Mouse (Mus musculus) neural tube, embryonic 10.5 days (tissue): ENCODE results near the gene Gm8909.
"Not testable (repeated sequence)": the region's sequence is repeated elsewhere in the genome, so short reads cannot be mapped to it uniquely, and the experiment has no call there.

ENCODE experiments used
- DNase-seq: peaks from one replicate; pipeline ENCODE4 v3.0.0-alpha.2; 2017; ENCODE audit warnings: low spot score; ENCODE audit errors: extremely low spot score

Gm8909 gene

GRCm38 (mm10) chr17:36168039-36168652, at the start of gene Gm8909:
Gene Gm8909, minus strand, starts transcription at chr17:36168537.
- DNase-seq, result peak; percentile 40

- no peak for DNase-seq
Measured at GRCm38 (mm10) chr17:36215586-36215985, 47.2 kb upstream of the Gm8909 start.

- DNase-seq, result no peak
Measured at GRCm38 (mm10) chr17:36206846-36207245, 38.5 kb upstream of the Gm8909 start.

GRCm38 (mm10) chr17:36205862-36206261, 37.5 kb upstream of the Gm8909 start:
- peak; percentile 52 for DNase-seq

GRCm38 (mm10) chr17:36205456-36205855, 37.1 kb upstream of the Gm8909 start:
- DNase-seq, result peak; percentile 32

GRCm38 (mm10) chr17:36201851-36202250, 33.5 kb upstream of the Gm8909 start:
- no peak for DNase-seq

GRCm38 (mm10) chr17:36198317-36198716, 30.0 kb upstream of the Gm8909 start:
- DNase-seq, result no peak

- DNase-seq, result no peak
Measured at GRCm38 (mm10) chr17:36194471-36194870, 26.1 kb upstream of the Gm8909 start.

GRCm38 (mm10) chr17:36193546-36194141, 25.3 kb upstream of the Gm8909 start:
- peak; percentile 84 for DNase-seq

- no peak for DNase-seq
Measured at GRCm38 (mm10) chr17:36192371-36192770, 24.0 kb upstream of the Gm8909 start.

- DNase-seq, result no peak
Measured at GRCm38 (mm10) chr17:36190169-36190507, 21.8 kb upstream of the Gm8909 start, which contains the start of gene H2-T3. Gene H2-T3, minus strand, starts transcription at chr17:36190287.

GRCm38 (mm10) chr17:36189491-36190168, 21.3 kb upstream of the Gm8909 start:
- DNase-seq, result no peak

GRCm38 (mm10) chr17:36187540-36187939, 19.2 kb upstream of the Gm8909 start:
- DNase-seq, result no peak

GRCm38 (mm10) chr17:36182212-36182611, 13.9 kb upstream of the Gm8909 start:
- DNase-seq, result no peak

- DNase-seq, result not testable (repeated sequence)
Measured at GRCm38 (mm10) chr17:36179446-36179845, 11.1 kb upstream of the Gm8909 start.

- DNase-seq, result peak; percentile 55
Measured at GRCm38 (mm10) chr17:36178938-36179337, 10.6 kb upstream of the Gm8909 start.

- not testable (repeated sequence) for DNase-seq
Measured at GRCm38 (mm10) chr17:36176132-36176531, 7.8 kb upstream of the Gm8909 start.

GRCm38 (mm10) chr17:36170287-36170814, 2.0 kb upstream of the Gm8909 start:
- DNase-seq, result no peak

GRCm38 (mm10) chr17:36169753-36170152, 1.4 kb upstream of the Gm8909 start:
- no peak for DNase-seq

- DNase-seq, result not testable (repeated sequence)
Measured at GRCm38 (mm10) chr17:36169094-36169493, 757 bp upstream of the Gm8909 start.

- DNase-seq, result peak; percentile 32
Measured at GRCm38 (mm10) chr17:36167306-36168038, 865 bp downstream of the Gm8909 start.

- peak; percentile 29 for DNase-seq
Measured at GRCm38 (mm10) chr17:36166901-36167300, 1.4 kb downstream of the Gm8909 start.
